Mouse (Mus musculus) heart, postnatal 0 days (tissue): ENCODE data around the gene Prdm1. TPM values are rescaled to one million over a fixed set of nuclear protein-coding genes. Genes with fewer than 3 reads are reported as not detected.

Experiments used
- ATAC-seq: fragments of 200-750 bp; cut with Nextera tagmentation; 2 replicates; pipeline ENCODE4 v1.8.0; 2017; ENCODE audit warnings: low read depth, moderate number of reproducible peaks, moderate library complexity; ENCODE audit not compliant: insufficient read depth
- DNase-seq: peaks from one replicate; pipeline ENCODE4 v3.0.0-alpha.2; 2016; ENCODE audit warnings: low spot score
- H3K27ac ChIP-seq: fragments of 300-500 bp; sonication (generic); 2 replicates; pipeline ENCODE4 v1.5.1; 2014; ENCODE audit warnings: low read depth, mild to moderate bottlenecking
- H3K27me3 ChIP-seq: fragments of 300-500 bp; sonication (generic); 2 replicates; pipeline ENCODE4 v1.6.1; 2014; ENCODE audit warnings: low read length, mixed read lengths; ENCODE audit not compliant: control insufficient read depth, insufficient read depth
- H3K36me3 ChIP-seq: fragments of 300-500 bp; sonication (generic); replicated peaks from 2 replicates; pipeline ENCODE4 v1.6.1; 2014; ENCODE audit warnings: low read length, mixed read lengths; ENCODE audit not compliant: control insufficient read depth, insufficient read depth
- H3K4me1 ChIP-seq: fragments of 300-500 bp; sonication (generic); 2 replicates; pipeline ENCODE4 v1.6.1; 2014; ENCODE audit warnings: antibody characterized with exemption; ENCODE audit not compliant: control insufficient read depth, insufficient read depth
- H3K4me2 ChIP-seq: fragments of 300-500 bp; sonication (generic); 2 replicates; pipeline ENCODE4 v1.6.1; 2014; ENCODE audit warnings: low read depth, mild to moderate bottlenecking, low read length, moderate library complexity
- H3K4me3 ChIP-seq: fragments of 300-500 bp; sonication (generic); 2 replicates; pipeline ENCODE4 v1.5.1; 2014; ENCODE audit warnings: low read depth, low read length
- H3K9ac ChIP-seq: fragments of 300-500 bp; sonication (generic); replicated peaks from 2 replicates; pipeline ENCODE4 v1.6.1; 2014; ENCODE audit warnings: low read depth, low read length, mixed read lengths
- H3K9me3 ChIP-seq: fragments of 300-500 bp; sonication (generic); replicated peaks from 2 replicates; pipeline ENCODE4 v1.6.1; 2016; ENCODE audit warnings: low read length; ENCODE audit not compliant: control insufficient read depth
- CTCF ChIP-seq: IDR thresholded peaks from 2 replicates; pipeline ENCODE4 v1.5.1; 2016; ENCODE audit warnings: antibody characterized with exemption, control low read depth, low read depth
- EP300 ChIP-seq: IDR thresholded peaks from 2 replicates; pipeline ENCODE4 v1.6.1; 2016; ENCODE audit warnings: antibody characterized with exemption, low read depth
- WGBS: fragments of 180-500 bp; shearing (Covaris S2); extraction: QIAGEN DNeasy Blood & Tissue Kit; methylation state at CpG from one replicate; pipeline ENCODE4 v1.1.7; 2014; 5-methylcytosine and 5-hydroxymethylcytosine counted together
- polyA plus RNA-seq: library from polyadenylated mRNA; unstranded; fragments of >200 nt; fragmentation: Nextera tagmentation; extraction: Ambion mirVana; gene quantifications from 2 replicates; pipeline ENCODE4 v1.2.1, GENCODE M21; 2015
- total RNA-seq: library from RNA; depleted of rRNA; stranded (reverse); fragments of >200 nt; gene quantifications from 2 replicates; pipeline ENCODE4 v1.2.3, GENCODE M21; 2014; ENCODE audit warnings: low replicate concordance

Prdm1 gene
- total and polyA plus RNA-seq, 2 experiments from 2014 or later, result 0.63 to 1.1 TPM

DNA sequence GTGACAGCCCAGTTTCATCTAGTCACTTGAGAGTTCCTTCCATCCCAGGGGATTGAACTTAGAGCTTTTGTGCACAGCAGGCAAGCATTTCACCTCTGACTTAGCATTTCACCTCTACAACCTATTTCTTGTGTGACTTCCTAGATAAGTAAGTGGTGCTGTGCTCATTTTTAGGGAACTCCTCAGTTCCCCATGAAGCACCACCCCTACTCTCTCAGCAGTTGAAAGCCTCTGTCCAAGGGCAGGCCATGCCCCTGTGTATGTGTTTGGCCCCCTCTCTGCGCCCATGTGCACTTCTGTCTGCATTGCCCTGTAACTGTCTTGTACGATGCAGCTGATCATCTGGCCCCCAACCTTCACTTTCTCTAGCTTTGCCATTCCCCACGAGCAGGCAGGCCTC lies 128.2 kb downstream of the Prdm1 start:
- Histone ChIP-seq H3K27ac (no peak overlapping the region), H3K4me1 (peaks cover 29% of the 10 kb centered on the region), H3K36me3 (no peaks in the 10 kb centered on the region), H3K4me3 (no peak overlapping the region), H3K9me3 (no peaks in the 10 kb centered on the region), H3K4me2 (no peak overlapping the region), H3K27me3 (no peaks in the 10 kb centered on the region), H3K9ac (no peak overlapping the region)
- TF ChIP-seq EP300, result no peak
- no peak for TF ChIP-seq CTCF
- ATAC-seq, result no peak
- 73% methylated on average over 3 of the region's 3 CpGs for WGBS
- DNase-seq, result no peak

DNA sequence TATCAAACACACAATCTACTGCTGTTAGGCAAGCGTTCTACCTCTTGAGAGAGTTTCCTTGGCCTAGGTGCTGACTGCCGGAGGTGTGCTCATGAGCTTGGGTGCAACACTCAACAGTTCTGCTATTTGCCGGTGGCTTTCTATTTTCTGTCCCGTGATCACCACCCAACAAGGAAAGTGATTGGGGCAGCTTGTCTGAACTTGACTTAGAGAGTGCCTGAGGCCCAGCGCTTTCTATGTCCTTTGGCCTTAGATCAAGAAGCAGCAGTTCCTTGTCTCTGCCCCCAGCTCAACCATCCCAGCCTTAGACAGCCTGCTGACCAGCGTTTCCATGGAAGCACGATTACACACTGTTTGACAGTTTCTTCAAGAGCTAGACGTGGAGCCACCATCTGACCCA lies 135.4 kb downstream of the Prdm1 start:
- no peak overlapping the region for H3K4me3 ChIP-seq
- no peak overlapping the region for H3K27ac ChIP-seq
- no peaks in the 10 kb centered on the region for H3K36me3 ChIP-seq
- H3K9ac ChIP-seq, result no peak overlapping the region
- H3K9me3 ChIP-seq, result no peaks in the 10 kb centered on the region
- no peaks in the 10 kb centered on the region for H3K27me3 ChIP-seq
- DNase-seq (no peak), ATAC-seq (no peak)
- no peak overlapping the region for H3K4me2 ChIP-seq
- no peaks in the 10 kb centered on the region for H3K4me1 ChIP-seq
- TF ChIP-seq EP300 (no peak), CTCF (no peak)
- 81% methylated on average over 8 of the region's 8 CpGs for WGBS

DNA sequence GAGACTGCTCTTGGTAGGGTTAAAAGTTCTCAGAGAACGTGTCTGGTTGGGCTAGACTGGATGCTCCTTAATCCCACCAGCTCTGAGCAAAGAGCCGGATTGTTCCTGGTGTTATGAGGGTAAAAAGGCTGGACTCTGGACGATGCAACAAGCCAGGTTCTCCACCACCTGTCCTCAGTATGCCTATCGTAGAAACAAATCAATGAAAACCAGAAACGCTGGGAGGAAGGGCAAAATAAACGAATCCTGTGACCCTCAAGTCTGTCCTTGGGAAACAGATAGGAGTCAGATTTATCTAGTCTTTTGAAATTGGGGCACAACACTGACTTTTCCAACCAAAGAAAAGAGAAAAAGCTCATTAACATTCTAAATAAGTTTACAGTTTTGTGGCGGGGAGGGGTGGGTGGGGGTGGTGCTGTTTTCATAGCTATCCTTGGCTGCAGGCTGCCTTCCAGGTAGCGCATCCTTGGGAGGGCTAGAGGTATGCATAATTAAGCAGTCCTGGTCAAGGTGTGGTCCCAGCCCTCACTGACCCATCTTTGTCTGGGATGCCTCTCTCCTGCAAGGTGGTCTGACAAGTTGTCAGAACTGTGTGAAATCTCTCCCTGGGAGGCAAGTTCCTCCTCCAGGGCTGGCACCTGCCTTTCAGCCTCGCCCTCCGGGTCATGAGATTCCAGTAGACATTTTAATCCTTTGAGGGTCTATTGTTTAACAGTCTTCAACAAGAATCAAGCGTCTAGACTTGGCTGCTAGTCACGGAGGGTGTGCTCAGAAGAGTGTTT lies 136.6 kb downstream of the Prdm1 start:
- H3K27me3 ChIP-seq, result no peaks in the 10 kb centered on the region
- 49% methylated on average over 12 of the region's 12 CpGs for WGBS
- no peak overlapping the region for H3K4me2 ChIP-seq
- no peaks in the 10 kb centered on the region for H3K4me1 ChIP-seq
- H3K9ac ChIP-seq, result no peak overlapping the region
- H3K36me3 ChIP-seq, result no peaks in the 10 kb centered on the region
- ATAC-seq, result no peak
- no peak for DNase-seq
- no peaks in the 10 kb centered on the region for H3K9me3 ChIP-seq
- H3K27ac ChIP-seq, result no peak overlapping the region
- H3K4me3 ChIP-seq, result no peak overlapping the region
- TF ChIP-seq CTCF (no peak), EP300 (no peak)

DNA sequence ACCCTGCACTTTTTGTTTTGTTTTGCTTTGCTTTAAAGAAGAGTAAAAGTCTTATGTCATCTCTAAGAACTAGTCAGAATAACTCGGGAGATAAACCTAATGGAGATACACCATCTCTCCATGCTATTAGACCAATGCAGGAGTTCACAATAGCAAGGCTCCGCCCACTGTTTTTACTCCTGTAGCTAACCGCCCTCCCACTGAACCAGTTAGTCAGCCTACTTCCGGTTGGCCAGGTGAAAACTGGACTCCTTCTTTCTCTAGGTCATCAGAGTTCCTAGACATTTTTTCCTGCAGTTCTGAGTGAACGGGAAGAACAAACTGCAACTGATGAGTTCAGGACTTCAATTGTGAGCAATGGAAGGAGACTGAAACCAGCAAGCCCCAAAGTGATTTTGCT lies 138.0 kb downstream of the Prdm1 start:
- no peaks in the 10 kb centered on the region for H3K4me1 ChIP-seq
- TF ChIP-seq CTCF (no peak), EP300 (no peak)
- no peak overlapping the region for H3K4me2 ChIP-seq
- no peaks in the 10 kb centered on the region for H3K27me3 ChIP-seq
- H3K27ac ChIP-seq, result no peak overlapping the region
- WGBS, result 75% methylated on average over 5 of the region's 5 CpGs
- no peaks in the 10 kb centered on the region for H3K36me3 ChIP-seq
- no peak for DNase-seq
- H3K9ac ChIP-seq, result no peak overlapping the region
- no peaks in the 10 kb centered on the region for H3K9me3 ChIP-seq
- ATAC-seq, result no peak
- no peak overlapping the region for H3K4me3 ChIP-seq

DNA sequence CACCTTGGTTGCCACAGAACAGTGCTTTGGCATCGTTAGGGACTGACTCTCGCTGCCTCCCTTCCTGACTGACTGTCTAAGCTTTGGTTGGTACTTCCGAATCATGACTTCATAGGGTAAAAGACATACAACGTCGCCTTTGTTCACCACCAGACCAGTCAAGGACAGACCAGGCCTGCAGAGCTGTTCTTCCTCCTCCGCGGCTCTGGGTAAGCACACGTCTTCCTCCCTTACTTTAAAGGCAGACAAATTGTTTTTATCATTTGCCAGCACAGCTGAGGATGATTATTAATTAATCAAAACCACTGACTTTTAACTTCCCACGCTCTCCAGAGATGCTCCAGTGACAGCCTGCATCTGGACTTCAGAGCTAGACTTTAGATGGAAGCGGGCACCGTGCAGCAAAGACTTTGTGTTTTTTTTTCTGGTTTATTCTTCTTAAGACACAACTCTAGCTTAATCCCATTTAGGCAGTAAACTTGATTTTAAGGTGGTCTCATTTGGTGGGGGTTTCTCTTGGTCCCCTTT lies 139.5 kb downstream of the Prdm1 start:
- Histone ChIP-seq H3K4me2 (no peak overlapping the region), H3K27me3 (no peaks in the 10 kb centered on the region), H3K4me1 (no peaks in the 10 kb centered on the region), H3K9ac (no peak overlapping the region), H3K27ac (no peak overlapping the region), H3K9me3 (no peaks in the 10 kb centered on the region), H3K36me3 (no peaks in the 10 kb centered on the region), H3K4me3 (no peak overlapping the region)
- DNase-seq (no peak), ATAC-seq (no peak)
- 79% methylated on average over 11 of the region's 11 CpGs for WGBS
- no peak for TF ChIP-seq CTCF
- TF ChIP-seq EP300, result no peak
